Mouse (Mus musculus) hindlimb bud, embryonic 11.5 days (tissue): Measurements from ENCODE around the gene Rflna.

Experiments used
- DNase-seq: peaks from one replicate; pipeline ENCODE4 v3.0.0-alpha.2; 2012; ENCODE audit warnings: low read depth, low spot score; ENCODE audit errors: extremely low spot score

Gene Rflna

DNA sequence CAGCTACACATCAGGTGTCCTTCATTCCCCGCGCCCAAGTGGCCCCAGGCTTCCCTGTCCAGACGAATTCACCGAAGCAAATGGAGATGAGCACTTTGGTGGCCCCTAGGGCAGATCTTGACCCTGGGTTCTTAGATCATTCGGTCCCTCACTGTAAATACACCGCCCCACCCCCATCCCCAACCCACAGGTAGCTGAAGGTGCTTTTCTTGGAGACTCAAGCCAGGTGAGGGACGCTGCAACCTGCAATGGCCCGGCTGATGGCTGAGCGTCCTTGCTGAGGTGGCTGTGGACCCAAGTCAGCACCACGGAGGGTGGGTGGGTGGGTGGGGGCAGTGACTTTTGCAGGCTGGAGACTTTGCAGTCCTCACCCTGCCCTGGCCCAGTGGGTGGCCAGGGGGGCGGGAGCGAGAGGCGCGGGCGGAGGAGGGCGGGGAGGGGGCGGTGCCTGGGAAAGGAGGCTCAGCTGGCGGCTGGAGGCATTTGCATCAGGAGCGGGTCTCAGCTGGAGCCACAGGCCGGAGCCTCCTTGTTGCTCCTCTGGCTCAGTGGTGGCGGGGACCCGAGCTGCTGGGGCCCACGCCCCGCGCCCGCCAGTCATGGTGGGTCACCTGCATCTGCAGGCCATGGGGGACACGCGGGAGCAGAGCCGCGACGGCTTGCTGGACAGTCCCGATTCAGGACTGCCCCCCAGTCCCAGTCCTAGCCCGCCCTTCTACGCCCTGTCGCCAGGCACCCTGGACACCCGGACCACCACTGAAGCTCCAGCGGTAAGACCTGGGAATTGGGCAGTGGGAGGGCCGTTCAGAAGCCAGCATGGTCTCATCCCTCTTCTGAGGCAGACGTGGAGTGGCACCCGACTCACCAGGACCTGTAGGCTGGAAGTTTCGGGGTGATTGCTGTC lies at the start of gene Rflna:
TSS of gene Rflna (plus strand) at position 253 of the 904 bp plus-strand sequence.
- DNase-seq = no peak

- DNase-seq = no peak
Measured at GRCm38 (mm10) chr5:124954404-124955305, 48.4 kb upstream of the Rflna start.

GRCm38 (mm10) chr5:124957491-124957890 lies 45.5 kb upstream of the Rflna start:
- DNase-seq = no peak

DNA sequence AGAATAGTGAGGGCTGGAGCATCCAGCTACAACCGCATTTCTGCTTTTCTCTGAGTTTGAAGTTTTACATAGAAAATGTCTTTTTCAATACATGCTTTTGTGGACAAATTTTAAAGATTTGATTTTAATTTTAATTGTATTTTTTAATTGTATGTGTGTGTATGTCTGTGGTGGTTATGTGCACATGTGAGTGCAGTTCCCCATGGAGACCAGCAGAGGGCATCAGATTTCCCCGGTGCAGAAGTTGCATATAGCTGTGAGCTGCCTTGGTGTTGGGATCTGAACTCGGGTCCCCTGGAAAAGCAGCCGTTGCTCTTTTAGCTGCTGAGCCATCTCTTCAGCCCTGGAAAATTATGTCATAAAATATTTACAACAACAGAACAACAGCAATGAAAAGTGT lies 43.9 kb upstream of the Rflna start:
- no peak for DNase-seq

GRCm38 (mm10) chr5:124960131-124960901 lies 42.7 kb upstream of the Rflna start:
- no peak for DNase-seq

DNA sequence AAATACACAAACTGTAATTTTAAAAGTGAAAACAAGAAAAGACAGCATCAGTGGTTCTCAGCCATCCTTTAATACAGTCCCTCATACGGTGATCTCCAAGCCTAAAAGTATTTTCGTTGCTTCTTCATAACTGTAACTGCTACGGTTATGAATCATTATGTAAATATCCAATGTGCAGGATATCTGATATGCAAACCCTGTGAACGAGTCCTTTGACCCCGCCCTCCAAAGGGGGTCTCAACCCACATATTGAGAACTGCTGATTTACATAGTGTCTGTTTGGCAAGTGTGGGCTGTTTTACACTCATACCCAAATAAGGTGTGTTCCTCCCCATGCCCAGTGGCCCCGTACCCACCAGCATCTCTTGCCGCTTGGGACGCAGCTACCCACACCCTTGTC lies 41.6 kb upstream of the Rflna start:
- no peak for DNase-seq

- DNase-seq = no peak
Measured at GRCm38 (mm10) chr5:124962761-124963160, 40.3 kb upstream of the Rflna start.

DNA sequence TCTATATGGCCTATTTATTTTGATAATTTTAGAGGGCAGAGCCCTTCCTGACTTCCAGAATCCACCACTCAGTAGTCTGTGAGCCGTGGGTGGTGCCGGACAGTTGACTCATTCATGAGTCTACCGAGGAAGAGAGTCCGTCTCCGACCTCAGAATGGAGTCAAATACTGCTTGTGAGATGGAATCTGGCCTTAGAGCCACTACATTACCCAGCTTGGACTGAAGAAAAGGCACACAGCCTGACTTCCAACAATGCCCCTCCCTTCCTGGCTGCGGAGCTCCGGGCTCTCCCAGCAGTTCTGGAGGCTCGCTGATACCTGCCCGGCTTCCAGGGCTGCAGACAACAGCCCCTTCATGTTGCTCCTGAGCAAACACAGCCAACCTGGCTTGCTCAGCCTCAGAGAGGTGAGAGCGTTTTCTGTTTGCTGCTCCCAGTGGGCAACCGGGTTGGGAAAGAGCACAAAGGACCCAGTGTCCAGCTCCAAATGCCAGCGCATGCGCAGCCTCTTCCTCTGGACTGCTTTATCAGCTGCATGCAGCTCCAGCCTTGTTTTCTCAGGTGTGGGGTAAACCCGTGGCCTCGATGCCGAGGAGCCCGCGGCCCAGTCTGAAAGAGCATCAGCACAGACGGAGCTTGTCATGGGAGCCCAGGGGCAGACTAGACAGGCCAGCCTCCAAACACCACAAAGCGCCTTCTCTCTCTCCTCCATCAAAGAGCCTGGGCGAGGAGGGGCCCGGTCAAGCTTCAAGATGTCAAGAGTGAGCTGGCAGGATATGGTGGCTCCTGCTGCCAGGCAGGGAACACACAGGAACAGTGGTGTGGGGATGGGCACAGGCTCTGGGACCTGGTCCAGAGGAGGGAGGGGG lies 39.0 kb upstream of the Rflna start:
- DNase-seq = no peak

GRCm38 (mm10) chr5:124966622-124967332 lies 36.2 kb upstream of the Rflna start:
- DNase-seq = no peak

DNA sequence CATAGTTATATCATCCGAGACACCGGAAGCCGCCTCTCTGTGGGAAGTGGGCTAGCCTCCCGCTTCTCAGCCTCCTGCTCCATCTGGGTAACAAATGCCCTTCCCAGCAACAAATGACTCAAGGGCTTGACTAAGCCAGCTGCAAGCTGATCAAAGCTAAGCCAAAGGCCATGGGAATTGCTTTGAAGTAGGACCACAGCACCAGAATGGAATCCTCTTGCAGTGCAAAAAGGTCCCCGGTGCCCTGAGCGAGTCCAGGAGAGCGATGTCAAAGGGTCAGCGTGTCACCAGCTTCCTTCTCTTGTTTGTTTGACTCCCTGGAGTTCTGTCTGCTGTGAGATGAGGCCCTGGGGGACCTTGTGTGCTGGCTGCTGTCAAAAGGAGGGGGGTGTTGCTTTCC lies 33.2 kb upstream of the Rflna start:
- no peak for DNase-seq

DNA sequence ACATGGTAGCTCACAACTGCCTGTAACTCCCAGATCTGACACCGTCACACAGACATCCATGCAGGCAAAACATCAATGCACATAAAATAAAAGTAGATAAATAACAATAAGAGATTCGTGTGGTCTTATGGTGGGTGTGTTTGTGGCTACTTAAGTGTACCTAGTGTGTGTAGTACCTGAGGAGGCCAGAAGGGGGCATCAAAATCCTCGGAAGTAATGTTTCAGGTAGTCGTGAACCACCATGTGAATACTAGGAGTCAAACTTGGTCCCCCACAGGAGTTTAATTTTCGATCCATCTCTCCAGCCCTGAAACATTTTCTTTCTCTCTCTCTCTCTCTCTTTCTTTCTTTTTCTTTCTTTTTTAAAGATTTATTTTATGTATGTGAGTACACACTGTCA lies 16.8 kb upstream of the Rflna start:
- DNase-seq = no peak

- no peak for DNase-seq
Measured at GRCm38 (mm10) chr5:124986656-124987055, 16.4 kb upstream of the Rflna start.

DNA sequence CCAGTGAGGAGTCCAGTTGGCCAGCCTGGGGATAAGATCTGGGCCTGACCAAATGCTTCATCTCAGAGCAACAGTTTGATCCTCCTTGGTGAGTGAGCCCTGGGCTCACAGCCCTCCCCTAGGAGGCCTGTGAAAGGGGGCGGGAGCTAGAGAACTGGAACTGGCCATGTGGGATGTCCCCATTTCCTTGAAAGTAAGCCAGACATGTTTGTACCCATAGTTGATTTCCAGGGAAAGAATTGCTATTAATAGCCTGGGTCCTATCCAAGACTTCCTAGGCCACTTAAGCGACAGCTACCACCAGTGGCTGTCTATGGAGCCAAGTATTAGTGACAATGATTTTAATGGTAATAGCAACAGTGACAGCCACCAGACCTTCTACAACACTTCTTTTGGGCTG lies 13.3 kb upstream of the Rflna start:
- no peak for DNase-seq

DNA sequence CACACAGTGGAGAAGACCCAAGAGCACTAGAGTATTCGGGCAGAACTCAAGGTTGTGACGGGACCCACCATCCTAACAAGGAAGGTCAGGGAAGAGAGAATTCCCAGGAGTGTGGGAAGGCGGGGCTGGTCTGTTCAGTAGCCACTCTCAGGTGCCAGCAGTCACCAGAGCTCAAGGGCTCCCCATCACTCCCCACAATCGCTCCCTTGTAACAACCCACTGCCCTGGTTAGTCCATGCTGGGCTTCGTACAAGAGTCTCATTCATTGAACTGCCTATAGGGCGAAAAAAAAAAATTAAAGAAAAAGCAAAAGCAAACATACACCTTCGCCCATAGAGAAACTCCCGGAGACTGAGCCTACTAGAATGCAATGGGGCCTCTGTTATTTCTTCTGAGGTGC lies 10.7 kb upstream of the Rflna start:
- DNase-seq = no peak

GRCm38 (mm10) chr5:124992891-124993290 lies 10.1 kb upstream of the Rflna start:
- no peak for DNase-seq

- no peak for DNase-seq
Measured at GRCm38 (mm10) chr5:124996816-124997215, 6.2 kb upstream of the Rflna start.

GRCm38 (mm10) chr5:124997913-124998312 lies 5.1 kb upstream of the Rflna start:
- DNase-seq = no peak

GRCm38 (mm10) chr5:125000756-125001250 lies 2.2 kb upstream of the Rflna start:
- no peak for DNase-seq

GRCm38 (mm10) chr5:125003873-125004255 lies 843 bp downstream of the Rflna start:
- DNase-seq = no peak
